Mouse (Mus musculus): ENCODE results near the gene Vgf.

Gene Vgf

DNA sequence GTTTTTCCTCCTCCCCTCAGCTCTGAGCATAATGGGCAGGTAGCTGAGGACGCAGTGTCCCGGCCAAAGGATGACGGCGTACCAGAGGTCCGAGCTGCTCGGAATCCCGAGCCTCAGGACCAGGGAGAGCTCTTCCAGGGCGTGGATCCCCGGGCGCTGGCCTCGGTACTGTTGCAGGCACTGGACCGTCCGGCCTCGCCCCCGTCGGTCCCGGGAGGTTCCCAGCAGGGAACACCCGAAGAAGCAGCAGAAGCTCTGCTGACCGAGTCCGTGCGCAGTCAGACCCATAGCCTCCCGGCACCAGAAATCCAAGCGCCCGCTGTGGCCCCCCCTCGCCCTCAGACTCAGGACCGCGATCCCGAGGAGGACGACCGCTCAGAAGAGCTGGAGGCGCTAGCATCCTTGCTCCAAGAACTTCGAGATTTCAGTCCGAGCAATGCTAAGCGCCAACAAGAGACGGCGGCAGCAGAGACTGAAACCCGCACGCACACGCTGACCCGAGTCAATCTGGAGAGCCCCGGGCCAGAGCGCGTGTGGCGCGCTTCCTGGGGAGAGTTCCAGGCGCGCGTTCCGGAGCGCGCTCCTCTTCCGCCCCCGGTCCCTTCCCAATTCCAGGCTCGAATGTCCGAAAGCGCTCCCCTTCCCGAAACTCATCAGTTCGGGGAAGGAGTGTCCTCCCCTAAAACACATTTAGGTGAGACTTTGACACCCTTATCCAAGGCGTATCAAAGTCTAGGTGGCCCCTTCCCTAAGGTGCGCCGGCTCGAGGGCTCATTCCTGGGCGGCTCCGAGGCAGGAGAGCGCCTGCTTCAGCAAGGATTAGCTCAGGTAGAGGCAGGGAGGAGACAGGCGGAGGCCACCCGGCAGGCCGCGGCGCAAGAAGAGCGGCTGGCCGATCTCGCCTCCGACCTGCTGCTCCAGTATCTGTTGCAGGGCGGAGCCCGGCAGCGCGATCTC, 5.2 kb downstream of the Vgf start:
- no peak for DNase-seq

DNA sequence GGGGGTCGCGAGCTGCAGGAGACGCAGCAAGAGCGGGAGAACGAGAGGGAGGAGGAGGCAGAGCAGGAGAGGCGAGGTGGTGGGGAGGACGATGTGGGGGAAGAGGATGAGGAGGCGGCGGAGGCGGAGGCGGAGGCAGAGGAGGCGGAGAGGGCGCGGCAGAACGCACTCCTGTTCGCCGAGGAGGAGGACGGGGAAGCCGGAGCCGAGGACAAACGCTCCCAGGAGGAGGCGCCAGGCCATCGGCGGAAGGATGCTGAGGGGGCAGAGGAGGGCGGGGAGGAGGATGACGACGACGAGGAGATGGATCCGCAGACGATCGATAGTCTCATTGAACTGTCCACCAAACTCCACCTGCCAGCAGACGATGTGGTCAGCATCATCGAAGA, 5.8 kb downstream of the Vgf start:
- peak; percentile 40 for DNase-seq

DNA sequence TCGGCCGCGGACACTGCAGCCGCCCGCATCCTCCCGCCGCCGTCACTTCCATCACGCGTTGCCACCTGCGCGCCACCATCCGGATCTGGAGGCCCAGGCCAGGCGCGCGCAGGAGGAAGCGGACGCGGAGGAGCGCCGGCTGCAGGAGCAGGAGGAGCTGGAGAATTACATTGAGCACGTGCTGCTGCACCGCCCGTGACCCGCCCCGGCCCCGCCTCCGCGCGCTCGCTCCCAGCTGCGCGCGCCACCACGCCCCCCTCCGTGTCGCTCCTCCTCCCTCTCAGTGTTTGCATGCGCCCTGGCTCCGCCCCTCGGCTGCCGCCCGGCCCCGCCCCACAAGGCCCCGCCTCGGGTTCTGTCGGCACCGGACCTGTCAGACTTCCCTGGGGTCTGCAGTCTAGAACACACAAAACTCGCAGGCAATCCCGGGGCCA, 6.5 kb downstream of the Vgf start:
- DNase-seq, result peak; percentile 69

DNA sequence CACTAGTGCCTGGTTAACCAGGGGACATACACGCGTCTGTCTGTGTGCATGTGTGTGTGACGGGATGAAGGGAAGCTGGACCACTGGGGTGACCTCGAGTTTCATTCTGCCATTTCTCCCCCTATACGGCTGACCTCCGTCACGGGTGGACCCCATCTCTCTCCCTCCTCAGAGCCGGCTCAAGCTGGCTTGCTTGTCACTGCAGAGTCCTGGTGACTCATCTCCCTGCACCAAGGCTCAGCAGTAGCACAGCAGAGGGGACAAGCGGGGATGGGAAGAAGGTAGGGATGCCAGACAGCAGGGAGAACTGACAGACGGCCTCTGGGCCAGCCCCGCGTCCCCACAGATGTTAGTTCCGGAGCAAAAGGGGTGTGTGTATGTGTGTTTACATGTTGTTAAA, 10.0 kb downstream of the Vgf start:
- no peak for DNase-seq

DNA sequence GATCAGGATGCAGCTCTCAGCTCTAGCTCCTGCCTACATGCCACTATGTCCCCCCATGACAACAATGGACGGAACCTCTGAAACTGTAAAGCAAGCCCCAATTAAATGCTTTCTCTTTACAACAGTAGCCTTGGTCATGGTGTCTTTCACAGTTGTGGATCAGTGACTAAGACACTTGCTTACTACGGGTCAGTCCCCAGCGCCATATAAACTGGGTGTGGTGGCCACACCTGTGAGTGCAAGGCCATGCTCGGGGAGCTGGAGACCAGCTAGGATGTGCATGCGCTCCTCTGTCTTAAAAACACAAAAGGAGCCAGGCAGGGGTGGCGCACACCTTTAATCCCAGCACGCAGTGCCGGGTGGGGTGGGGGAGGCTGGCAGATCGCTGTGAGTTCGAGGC, 13.3 kb downstream of the Vgf start:
- DNase-seq, result no peak

DNA sequence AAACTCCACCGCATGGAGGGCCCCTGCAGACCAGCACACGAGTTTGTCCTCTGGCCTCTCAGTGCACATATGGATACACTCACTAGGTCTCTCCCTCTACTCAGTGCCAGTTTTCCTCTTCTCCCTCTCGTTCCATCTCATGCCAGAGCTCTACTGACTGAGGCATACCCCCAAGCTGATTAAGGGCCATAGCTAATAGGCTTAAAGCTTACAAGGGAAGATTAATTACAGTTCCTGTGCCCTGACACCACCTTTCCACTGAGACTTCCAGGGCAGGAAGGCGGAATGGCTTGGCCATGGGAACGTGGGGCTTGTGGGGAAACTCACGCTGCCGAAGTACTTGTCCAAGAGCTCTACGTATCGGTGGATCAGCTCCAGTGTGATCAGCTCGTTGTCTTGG, 15.2 kb downstream of the Vgf start:
- DNase-seq, result no peak

DNA sequence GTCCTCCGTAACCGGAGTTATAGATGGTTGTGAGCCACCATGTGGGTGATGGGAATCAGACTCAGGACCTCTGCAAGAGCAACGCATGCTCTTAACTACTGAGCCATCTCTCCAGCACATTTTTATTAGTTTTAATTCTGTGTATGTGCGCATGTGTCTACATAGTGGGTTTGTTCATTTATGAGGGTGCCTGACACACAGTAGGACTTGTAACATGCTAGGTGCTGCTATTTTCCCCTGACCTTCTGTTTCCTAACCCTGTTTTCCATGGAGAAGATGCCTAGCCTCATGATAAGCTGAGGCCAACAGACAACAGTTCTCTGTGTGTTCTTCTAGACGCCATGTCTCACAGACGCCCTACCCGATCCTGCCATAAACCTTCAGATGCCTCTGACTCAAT, 17.8 kb downstream of the Vgf start:
- DNase-seq, result no peak

DNA sequence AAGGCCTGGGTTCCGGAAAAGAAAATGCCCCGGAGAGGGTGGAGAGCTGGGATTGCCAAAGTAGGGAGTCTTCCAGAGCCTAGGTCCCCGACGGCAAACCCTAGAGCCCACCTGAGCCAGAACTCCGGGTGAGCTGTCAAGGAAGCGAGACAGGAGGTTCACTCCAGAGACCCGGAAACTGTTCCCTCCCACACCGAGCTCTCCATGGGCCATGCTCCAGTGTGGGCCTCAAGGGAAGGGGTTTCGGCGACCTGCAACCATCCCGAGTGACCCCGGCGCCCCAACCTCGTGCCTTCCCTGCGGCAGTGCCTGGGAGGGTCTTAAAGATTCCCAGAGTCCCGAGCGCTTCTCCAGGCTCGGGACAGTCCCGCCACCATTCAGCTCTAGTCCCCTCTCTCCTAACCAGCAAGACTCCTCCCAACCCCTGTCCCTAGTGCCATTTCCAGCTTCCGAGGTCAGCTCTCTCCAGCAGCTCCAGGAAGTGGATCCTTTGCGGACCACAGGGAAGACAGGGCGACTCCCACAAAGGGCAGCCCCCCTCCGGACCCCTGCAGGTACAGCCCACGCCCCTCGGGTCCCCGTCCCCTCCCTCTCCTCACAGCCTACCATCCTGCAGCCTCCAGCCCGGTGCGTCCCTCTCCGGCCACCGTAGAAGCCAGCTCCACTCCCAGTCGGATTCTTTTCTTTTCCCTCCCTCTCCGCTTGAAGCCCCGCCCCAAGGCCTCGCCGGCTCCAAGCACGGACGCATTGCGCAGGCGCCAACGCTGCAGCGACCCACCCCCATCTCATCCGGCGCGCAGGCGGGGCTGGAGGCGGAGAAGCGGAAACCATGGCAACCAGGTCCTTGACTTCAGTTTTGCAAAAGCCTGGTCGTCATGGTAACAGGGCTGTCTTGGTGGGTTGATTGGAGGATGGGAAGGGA, 19.5 kb downstream of the Vgf start, which contains the start of gene Ap1s1:
Gene Ap1s1, minus strand, starts transcription at position 734 of the 922 bp plus-strand sequence.
- DNase-seq, result peak; percentile 99

DNA sequence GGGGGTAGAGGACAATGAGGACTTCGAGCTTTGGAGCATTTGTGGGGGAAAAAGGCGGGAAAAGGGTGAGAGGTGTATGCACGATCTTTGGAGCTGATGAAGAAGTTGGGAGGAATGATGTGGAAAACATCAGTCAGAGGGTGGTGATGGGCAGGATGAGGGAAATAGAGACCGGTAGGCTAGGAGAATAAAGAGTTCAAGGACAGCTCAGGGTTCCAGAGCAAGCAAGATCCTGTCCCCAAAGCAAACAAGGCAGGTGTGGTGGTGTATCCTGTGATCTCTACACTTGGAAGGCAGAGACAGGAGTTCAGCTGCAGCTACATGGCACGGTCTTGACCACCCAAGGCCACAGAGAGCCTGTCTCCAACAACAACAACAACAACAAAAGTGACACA, 20.1 kb downstream of the Vgf start:
- DNase-seq, result no peak

DNA sequence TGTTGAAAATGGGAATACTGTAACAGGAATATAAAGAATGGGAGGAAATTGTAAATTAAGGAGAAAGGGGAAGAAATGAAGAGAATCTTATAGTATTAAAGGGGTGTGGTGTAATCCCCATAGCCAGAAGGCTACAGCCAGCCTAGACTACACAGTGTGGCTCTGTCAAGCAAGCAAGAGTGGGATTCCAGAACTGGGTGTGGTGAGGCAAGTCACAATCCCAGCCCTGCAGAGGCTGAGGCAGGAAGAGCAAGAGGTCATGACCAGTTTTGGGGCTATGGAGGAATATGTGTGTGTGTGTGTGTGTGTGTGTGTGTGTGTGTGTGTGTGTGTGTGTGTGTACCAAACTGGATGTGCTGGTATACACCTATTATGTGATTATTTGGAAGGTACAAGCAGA, 20.8 kb downstream of the Vgf start:
- no peak for DNase-seq

DNA sequence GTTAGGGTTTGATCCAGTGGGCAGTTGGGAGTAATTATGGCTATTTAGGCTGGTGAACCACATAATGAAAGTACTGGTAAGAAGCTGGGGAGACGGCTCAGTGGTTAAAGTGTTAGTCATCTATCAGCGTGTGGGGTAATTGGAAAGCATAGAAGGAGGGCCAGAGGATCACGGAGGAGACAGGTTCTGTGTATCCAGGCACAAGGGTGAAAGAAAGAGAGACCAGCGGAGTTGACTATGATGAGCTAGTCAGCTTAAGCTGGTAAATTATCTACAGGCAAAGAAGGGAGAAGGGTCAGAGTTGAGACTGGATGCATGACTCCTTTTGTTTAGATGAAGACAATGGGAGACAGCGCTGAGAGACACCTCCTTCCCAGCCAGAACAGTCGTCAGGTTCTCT, 24.9 kb downstream of the Vgf start:
- DNase-seq, result no peak

DNA sequence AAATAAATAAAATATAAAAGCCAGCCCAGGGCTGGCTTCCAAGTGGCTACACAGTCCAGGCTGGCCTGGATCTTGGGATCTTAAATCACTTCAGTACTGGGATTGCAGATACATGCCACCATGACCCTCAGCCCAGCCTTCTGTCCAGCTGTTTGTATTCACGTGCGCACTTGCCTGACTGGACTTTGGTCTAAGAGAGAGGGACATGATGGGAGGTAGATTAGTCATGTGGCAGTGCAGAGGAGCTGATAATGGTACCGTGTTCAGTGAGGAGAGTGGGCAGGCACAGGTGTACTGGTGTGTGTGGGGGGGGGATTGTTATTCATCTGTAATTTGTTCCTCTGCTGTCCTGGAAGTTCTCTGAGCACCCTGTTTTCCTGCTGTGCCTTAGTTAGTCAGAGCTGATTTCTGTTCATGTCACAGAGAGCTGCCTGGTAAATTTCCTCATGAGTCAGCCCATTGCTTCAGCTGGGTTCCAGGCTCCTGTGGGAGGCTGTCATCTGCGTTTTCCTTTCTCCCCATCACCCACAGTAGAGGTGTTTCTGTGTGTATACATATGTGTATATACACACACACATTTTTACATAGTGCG, 25.8 kb downstream of the Vgf start:
- no peak for DNase-seq

DNA sequence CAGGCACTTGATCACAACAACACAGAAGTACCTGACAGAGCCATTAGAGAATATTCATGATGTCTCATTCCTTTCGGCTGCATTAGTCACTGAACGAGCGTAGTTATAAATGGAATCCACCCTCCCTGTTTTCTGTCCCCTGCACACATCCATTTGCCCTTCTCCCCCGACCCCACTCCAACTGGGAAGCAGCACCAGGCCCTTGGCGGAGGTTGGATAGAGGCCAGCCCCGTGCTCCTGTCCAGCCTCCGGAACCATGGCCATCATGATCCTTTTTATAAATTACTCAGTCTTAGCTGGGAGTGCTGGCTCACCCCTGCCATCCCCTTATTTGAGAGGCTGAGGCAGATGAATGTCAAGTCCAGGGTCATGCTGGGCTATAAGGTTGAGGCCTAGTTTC, 28.1 kb downstream of the Vgf start:
- no peak for DNase-seq

DNA sequence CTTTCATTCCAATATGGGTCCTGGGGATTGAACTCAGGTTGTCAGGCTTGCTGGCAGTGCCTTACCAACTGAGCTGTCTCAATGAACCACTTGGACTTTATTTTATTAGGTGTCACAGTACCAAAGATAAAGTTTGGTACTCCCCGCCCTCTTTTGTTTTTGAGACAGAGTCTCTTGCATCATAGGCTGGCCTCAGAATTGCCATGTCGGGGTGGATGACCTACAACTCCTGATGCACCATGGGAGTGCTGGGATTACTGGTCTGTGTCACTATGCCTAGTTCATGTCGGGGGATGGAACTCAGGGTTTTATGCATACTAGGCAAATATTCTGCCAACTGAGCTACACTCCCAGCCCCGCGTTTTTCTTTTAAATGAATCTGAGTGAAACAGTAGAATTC, 28.7 kb downstream of the Vgf start:
- no peak for DNase-seq

DNA sequence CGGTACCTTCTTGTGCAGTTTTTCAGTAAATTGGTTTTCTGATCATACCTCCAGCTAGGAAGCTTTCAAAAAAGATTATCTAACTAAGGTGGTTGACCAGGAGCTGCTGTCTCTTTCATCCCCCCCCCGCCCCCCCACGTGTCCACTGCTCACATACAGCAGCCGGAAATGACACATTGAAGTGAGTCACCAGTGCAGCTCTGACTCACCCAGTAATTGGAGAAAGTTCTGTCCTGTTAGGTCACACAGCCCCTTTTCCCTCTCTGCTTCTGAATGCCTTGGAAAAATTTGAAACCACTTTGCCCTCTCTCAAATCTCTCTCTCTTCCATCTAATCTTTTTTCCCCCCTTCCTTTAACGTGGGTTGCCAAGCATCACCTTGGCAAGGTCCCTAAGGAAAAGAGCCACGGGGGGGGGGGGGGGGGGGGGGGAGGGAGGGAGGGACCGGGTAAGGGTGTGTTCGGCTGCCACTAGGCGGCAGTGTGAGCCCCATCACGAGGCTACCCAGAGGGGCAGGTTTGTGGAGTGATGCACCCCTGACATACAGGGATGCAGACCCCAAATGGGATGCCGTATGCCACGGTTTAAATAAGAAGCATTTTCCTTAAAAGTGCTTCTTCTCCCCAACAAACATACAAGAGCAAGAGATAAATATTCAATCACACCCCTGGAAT, 35.8 kb downstream of the Vgf start:
- DNase-seq, result peak; percentile 32

DNA sequence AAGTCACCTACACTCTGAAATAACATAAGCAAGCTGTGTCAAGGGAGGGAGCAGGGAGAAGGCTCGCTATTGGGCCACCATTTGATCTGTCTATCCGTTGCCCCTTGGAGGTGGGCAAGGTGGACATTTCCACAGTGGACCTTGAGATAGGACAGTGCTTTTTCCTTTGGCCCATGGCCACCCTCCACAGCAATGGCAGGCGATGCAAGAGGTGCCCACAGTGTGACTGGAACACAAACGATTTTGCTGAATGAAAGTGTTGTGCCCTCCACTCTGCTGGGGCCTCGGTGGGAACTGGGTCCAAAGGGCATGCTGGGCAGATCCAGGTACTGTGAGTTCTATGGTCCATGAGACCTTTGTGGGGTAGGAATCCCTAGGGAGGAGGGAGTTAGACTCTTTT, 36.4 kb downstream of the Vgf start:
- DNase-seq, result no peak

DNA sequence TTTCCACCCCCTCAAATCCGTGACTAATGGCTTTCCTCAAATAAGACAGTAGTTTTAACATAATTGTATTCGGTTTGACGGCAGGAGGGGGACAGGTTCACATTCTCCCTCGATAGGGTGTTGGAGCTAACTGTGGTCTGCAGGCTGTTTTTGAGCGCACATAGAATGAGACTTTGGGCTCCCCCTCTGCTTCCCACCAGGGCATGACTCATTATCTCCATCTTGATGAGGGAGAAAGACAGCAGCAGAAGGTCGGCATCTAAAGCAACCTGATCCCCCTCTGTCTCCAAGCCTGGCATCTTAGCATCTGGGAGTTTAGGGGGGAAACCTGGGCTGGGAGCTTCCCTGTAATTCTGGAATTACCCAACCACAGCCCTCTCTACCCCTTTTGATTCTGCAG, 39.3 kb downstream of the Vgf start:
- no peak for DNase-seq

DNA sequence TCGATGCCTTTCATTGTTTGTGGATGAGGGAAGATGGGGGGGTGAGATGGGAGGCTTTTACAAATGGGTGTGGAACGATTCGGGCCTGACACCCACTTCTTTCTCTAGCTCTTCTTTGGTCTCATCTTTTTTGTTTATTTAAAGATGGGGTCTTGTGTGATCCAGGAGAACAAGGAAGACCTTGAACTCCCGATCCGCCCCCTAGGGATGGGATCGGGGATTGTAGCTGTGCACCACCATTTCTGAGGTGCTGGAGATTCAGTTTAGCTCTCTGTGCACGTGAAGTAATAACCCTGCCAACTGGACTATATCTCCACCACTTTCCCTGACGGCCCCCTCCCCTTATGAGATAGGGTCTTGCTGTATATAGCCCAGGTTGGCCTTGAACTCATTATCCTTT, 39.7 kb downstream of the Vgf start:
- no peak for DNase-seq

DNA sequence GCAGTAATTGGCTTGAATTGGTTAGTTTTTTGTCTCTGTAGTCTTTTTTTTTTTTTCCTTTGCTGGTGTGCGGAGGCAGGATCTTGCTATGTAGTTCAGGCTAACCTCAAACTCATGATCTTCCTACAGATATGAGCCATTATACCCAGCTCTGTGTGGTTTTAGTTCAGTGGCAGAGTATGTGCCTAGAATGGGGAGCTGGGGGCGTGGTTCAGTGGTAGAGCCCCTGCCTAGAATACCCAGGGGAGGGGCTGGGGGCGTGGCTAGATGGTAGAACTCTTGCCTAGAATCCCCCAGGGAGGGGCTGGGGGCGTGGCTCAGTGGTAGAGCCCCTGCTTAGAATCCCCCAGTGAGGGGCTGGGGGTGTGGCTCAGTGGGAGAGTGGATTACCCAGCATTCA, 42.5 kb downstream of the Vgf start:
- no peak for DNase-seq

DNA sequence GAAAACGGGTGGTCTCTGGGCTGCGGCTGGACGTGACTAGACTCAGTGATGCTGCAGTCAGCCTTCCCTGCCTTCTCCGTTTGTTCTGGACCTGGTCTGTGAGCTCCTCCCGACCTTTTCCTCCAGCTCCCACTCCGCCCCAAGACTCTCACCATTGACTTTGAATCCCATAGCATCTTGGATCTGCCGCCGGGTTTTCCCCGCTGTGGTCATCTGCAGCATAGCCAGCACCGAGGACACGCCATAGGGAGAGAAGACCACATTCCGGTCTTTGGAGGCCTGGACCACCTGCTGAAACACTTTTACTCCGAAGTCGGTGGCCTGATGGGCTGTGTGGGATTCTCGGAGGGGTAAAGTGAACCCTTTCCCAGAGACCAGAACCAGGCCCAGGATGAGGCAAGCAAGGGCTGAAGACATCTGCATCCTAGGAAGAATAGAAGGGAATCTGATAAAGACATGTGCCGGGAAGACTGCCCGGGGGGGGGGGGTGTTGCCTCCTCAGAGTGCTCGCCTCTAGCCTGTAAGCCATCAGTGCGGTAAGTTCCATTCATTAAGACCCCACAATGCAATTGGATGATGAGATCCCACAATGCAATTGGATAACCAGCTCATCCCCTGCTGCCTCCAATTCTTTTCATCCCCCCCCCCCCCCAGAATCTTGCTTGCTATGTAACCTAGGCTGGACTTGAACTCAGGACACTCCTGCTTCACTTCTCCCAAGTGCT, 44.9 kb downstream of the Vgf start:
- no peak for DNase-seq

DNA sequence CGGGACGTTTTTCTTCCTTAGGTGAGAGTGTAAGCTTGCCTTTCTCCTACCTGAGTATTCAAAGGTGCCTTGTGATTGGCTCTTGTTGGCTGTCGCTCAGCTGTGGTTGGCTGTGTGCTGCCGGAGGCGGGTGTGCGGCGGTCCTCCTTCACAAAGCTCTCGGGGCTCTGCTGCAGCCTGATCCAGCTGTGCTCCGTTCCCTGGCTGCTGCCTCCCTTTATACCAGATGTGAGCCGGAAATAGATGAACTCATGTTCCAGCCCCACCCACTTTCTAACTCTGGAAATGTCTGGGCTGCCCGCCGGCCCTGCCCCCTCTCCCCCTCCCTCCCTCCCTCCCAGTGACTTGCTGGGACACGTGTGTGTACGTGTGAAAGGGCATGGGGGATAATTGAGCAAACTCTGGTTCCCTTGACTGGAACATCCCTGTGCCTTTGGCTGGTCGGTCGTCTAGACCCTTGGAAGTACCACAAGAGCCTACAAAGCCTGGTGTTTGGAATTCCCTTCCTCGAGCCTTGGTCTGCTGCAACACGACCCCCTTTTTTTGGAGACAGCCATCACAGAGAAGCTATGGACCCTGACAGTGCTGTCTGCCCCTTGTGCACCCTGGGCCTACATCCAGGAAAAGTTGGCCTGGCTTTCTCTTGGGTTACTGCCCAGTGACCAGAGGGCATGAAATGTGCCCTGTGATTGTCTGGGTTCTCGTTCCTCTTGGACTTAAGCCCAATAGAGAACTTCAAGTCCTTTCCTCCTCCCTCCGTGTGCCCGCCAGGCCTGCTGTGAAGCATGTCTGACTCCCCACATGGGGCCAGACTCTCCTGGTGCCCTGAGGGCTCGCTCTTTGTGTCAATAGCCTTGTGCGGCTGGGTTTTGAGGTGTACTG, 46.1 kb downstream of the Vgf start, which contains the start of gene Serpine1:
Gene Serpine1, minus strand, starts transcription at position 190 of the 882 bp plus-strand sequence.
- DNase-seq, result peak; percentile 39

Measured in cerebellum, adult 11-12 months (tissue).